Mouse (Mus musculus) heart, postnatal 10 days (tissue): ENCODE data around the gene Nhlrc2. TPM values are rescaled to one million over a fixed set of nuclear protein-coding genes. Genes with fewer than 3 reads are reported as not detected.

Experiments used
- DNase-seq, 2 experiments: peaks; one replicate each; pipeline ENCODE4 v3.0.0; 2021
- intact Hi-C: fragments of 180-260 bp; cut with DNase I; formaldehyde crosslinking; loops from one replicate; pipeline ENCODE4 v1.15.1; 2025
- total RNA-seq, 2 experiments: library from RNA; stranded (reverse); gene quantifications; 2 replicates each; pipeline ENCODE4 v1.2.3; 2021

Gene Nhlrc2
- total RNA-seq, 2 experiments from 2014 or later, result 25.6 to 26.8 TPM

- no peak for DNase-seq
- intact Hi-C loops, result no loop called here
Observed at GRCm38 (mm10) chr19:56562433-56563138, 14.5 kb downstream of the Nhlrc2 start.

- intact Hi-C loops, result no loop called here
- no peak for DNase-seq
Observed at GRCm38 (mm10) chr19:56563469-56563868, 15.4 kb downstream of the Nhlrc2 start.

GRCm38 (mm10) chr19:56565358-56565757 lies 17.3 kb downstream of the Nhlrc2 start:
- intact Hi-C loops, result loop anchor here (5.0 kb wide), 2 partner anchors 143 to 157 kb away; partner anchors contain the start of gene Adrb1
- peak; percentile 27 to 35 for DNase-seq

- intact Hi-C loops, result loop anchor here (1.0 to 5.0 kb wide), 3 partner anchors 144 to 211 kb away; partner anchors contain the start of gene Adrb1
Observed at GRCm38 (mm10) chr19:56566041-56566440, 18.0 kb downstream of the Nhlrc2 start.

GRCm38 (mm10) chr19:56566940-56567339 lies 18.9 kb downstream of the Nhlrc2 start:
- intact Hi-C loops, result loop anchor here (1.0 to 5.0 kb wide), 3 partner anchors 145 to 210 kb away; partner anchors contain the start of gene Adrb1
- no peak for DNase-seq

More at GRCm38 (mm10) chr19:56566041-56566440, 18.0 kb downstream of the Nhlrc2 start:
- DNase-seq, result peak; percentile 81 to 84

- no peak for DNase-seq
- intact Hi-C loops, result no loop called here
Observed at GRCm38 (mm10) chr19:56570781-56571180, 22.7 kb downstream of the Nhlrc2 start.

GRCm38 (mm10) chr19:56571234-56571633 lies 23.2 kb downstream of the Nhlrc2 start:
- DNase-seq, result no peak
- intact Hi-C loops, result no loop called here

GRCm38 (mm10) chr19:56571913-56572312 lies 23.9 kb downstream of the Nhlrc2 start:
- intact Hi-C loops, result no loop called here
- DNase-seq, result no peak

- intact Hi-C loops, result no loop called here
- DNase-seq, result no peak
Observed at GRCm38 (mm10) chr19:56573184-56573583, 25.1 kb downstream of the Nhlrc2 start.

- intact Hi-C loops, result no loop called here
Observed at GRCm38 (mm10) chr19:56577801-56578200, 29.7 kb downstream of the Nhlrc2 start.

GRCm38 (mm10) chr19:56581981-56582380 lies 33.9 kb downstream of the Nhlrc2 start:
- intact Hi-C loops, result no loop called here
- no peak for DNase-seq

More at GRCm38 (mm10) chr19:56577801-56578200, 29.7 kb downstream of the Nhlrc2 start:
- DNase-seq, result no peak

- intact Hi-C loops, result no loop called here
- peak; percentile 30 to 40 for DNase-seq
Observed at GRCm38 (mm10) chr19:56583785-56584184, 35.7 kb downstream of the Nhlrc2 start.

- no peak for DNase-seq
- intact Hi-C loops, result no loop called here
Observed at GRCm38 (mm10) chr19:56584288-56584687, 36.2 kb downstream of the Nhlrc2 start.

- intact Hi-C loops, result no loop called here
- no peak for DNase-seq
Observed at GRCm38 (mm10) chr19:56586320-56586719, 38.3 kb downstream of the Nhlrc2 start.

- intact Hi-C loops, result no loop called here
Observed at GRCm38 (mm10) chr19:56588205-56588626, 40.2 kb downstream of the Nhlrc2 start.

GRCm38 (mm10) chr19:56589008-56589407 lies 40.9 kb downstream of the Nhlrc2 start:
- no peak for DNase-seq
- intact Hi-C loops, result no loop called here

More at GRCm38 (mm10) chr19:56588205-56588626, 40.2 kb downstream of the Nhlrc2 start:
- DNase-seq, result peak; percentile 75 to 79

- intact Hi-C loops, result no loop called here
- no peak for DNase-seq
Observed at GRCm38 (mm10) chr19:56589455-56589854, 41.4 kb downstream of the Nhlrc2 start.

- DNase-seq, result no peak
- intact Hi-C loops, result no loop called here
Observed at GRCm38 (mm10) chr19:56590250-56590649, 42.2 kb downstream of the Nhlrc2 start.

GRCm38 (mm10) chr19:56592472-56592871 lies 44.4 kb downstream of the Nhlrc2 start:
- DNase-seq, result no peak
- intact Hi-C loops, result no loop called here

- intact Hi-C loops, result loop anchor here (2.0 to 5.0 kb wide), 2 partner anchors 67 to 127 kb away; no protein-coding TSS in a partner anchor
- DNase-seq, result peak; percentile 25 to 43
Observed at GRCm38 (mm10) chr19:56599996-56600395, 51.9 kb downstream of the Nhlrc2 start.

GRCm38 (mm10) chr19:56600797-56601196 lies 52.7 kb downstream of the Nhlrc2 start:
- DNase-seq, result no peak
- intact Hi-C loops, result loop anchor here (2.0 to 5.0 kb wide), 2 partner anchors 67 to 126 kb away; no protein-coding TSS in a partner anchor

- peak; percentile 44 to 57 for DNase-seq
- intact Hi-C loops, result loop anchor here (2.0 to 5.0 kb wide), 2 partner anchors 65 to 125 kb away; no protein-coding TSS in a partner anchor
Observed at GRCm38 (mm10) chr19:56601901-56602347, 53.9 kb downstream of the Nhlrc2 start.
